Mouse (Mus musculus): Measurements from ENCODE around the gene Sdf2.
A peak's percentile ranks its signal among the peaks of the same experiment; 100 is the strongest.

Gene Sdf2

DNA sequence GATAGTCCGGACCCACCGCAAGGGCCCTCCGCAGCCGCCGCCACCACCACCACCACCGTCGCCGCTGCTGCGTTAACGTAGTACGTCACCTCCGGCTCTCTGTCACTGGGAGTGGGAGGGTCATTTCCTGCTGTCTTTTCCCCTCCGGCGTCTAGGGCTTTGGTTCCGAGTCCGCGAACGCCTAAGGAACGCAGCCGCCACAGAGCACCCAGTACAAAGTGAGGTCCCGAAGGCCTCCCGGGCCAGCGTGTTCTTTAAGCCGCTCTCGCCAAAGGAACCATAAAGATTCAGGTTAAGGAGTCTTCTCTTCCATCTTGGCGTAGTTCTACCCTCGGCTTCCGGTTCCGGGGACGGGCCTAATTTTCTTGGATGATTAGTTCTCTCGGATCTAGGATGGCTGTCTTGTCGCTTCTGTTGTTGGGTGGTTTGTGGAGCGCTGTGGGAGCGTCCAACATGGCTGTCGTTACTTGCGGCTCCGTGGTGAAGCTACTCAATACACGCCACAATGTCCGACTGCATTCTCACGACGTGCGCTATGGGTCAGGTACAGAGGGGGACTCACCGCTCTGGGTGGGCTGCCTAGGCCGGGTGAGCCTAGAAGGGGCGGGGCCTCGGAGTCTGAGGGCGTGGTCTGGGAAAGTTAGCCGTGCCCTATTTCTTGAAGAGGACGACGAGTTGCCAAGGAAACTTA lies at the start of gene Sdf2, which contains the start of gene Supt6:
Gene Sdf2 (plus strand): TSS at position 120 of the 691 bp plus-strand sequence.
Gene Supt6 (minus strand): TSS at position 361 of the 691 bp plus-strand sequence.
- DNase-seq (ENCODE audit: low read depth), result peak; percentile 95

DNA sequence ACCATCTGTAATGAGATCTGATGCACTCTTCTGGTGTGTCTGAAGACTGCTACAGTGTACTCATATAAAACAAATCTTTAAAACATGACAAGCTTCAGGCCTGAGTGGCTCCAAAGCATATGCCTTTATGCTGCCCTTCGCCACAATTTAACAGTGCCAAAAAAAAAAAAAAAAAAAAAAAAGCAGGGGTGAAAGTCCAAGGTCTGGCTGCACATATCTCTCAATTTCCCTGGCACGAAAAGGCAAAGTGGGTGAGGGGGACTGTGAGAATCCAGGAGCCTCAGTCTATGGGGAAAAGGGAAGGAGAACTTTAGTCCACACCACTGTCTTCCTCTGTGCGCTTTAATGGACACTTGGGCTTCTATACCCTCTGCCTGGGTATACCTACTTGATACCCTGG lies 43.2 kb upstream of the Sdf2 start:
- no peak for DNase-seq (ENCODE audit: low read depth)

DNA sequence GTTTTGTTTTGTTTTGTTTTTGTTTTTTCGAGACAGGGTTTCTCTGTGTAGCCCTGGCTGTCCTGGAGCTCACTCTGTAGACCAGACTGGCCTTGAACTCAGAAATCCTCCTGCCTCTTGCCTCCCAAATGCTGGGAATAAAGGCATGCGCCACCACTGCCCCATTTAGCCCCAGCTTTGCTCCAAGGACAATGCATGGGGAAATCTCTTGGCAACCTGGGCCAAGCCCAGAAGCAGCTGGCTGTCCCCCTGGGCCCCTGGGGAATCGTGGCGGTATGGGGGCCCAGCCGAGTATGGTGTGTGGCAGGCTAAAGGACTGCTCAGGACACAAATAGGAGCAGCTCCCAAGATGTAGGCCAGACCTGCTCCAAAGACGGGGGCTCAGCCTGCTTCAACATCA lies 41.3 kb upstream of the Sdf2 start:
- DNase-seq (ENCODE audit: low read depth), result no peak

DNA sequence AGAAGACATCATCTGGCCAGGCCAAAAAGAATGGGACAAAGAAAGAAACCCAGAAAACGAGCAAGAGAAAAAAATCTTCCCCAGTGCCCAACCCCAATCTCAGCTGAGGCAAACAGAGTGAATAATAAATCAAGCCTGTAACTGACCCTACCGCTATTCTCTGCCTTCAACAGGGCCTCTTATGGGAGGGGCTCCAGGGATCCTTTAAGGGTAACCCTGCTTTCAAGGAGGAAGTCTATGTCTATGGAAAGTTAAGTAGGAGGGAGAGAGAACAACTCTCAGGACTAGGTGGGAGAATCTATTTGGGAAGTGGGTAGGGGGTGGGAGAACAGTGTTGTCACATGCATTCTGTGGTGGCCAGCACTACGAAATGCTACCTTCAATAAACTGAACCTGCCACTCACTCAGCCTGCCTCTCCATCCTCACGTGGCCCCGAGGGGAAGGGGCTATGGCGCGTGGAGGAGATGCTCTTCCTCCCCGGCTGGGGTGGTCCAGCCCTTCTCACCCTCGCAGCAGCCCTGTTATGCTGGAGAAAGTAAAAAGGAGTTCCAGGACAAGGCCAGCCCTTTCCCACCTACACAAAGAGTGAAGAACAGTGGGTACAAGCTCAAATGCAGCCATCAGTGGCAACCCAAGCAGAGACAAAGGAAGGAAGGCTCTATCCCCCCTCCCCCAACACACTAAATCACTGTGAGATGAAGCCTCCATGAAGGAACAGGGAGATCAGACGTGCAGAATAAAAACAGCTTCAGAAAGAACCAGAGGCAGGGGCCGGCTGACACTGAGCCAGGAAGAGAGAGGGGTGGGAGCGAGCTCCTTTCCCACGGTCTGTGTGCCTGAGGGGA lies 40.0 kb upstream of the Sdf2 start:
- no peak for DNase-seq (ENCODE audit: low read depth)

DNA sequence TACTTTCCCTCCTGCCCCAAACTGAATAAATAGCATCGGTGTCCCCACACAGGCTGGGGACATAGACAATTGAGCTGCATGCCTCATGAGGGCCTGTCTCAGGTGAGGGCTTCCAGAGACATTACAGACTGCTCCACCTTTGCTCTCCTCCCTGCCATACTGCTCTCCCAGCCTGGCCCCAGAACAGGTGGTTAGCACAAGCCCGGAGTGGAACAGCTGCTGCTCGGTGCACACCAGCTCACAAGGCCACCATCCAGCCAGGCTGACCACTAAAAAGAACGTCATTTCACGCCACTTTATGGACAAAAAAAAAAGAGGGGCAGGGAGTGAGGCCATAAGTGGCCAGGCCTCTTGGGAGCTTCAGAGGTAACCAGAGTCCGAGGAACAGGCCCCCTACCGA lies 38.4 kb upstream of the Sdf2 start:
- DNase-seq (ENCODE audit: low read depth), result no peak

DNA sequence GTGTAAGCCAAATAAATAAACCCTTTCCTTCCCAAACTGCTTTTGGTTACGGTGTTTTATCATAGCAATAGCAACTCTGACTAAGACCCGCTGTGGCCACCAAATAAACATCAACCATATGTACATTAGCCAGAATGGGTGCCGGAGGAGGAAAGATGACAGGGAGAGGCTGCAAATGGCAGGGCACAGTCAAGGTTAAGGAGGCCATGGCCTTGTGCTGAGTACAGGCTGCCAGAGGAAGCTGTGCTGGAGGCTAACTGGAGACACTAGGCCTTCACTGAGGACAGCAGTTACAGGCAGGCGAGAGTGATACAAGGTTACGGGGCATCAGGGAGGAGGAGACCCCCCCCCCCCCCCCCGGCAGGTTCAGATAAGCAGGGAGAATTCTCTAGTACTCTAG lies 35.7 kb upstream of the Sdf2 start:
- DNase-seq (ENCODE audit: low read depth), result no peak

DNA sequence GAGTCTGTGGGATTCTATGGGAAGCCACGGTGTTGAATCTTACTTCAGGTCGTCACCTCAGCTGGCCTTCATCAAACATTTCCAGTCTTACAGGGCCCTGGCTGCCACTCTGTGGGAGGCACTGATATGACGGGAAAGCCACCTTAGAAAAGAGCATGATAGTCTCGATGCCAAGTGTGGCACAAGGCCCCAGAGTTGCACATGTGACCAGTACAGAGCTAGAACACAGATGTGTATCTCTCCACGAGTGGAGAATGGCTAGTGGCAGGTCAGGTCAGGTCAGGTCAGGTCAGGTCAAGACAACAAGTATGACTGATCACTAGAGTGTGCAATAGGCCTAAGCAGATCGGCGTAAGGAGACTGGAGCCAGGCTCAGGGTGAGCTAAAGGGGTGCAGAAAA lies 34.9 kb upstream of the Sdf2 start:
- no peak for DNase-seq (ENCODE audit: low read depth)

DNA sequence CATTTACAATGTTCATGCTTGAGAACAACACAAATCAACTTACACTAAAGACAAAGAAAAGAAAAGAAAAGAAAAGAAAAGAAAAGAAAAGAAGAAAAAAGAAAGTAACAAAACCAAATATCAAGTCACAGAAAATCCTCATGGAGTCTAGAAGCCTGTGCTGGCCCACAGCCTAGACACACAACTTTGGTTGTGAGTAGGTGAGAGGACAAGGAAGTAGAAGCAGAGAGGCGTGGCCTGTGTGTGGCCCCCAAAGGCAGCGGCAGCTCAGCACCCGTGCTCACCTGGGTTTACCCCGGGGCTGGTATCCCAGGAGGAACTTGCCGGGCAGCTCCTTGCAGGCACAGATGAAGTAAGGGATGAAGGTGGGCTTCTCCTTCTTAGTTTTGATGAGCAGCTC lies 34.0 kb upstream of the Sdf2 start:
- DNase-seq (ENCODE audit: low read depth), result no peak

DNA sequence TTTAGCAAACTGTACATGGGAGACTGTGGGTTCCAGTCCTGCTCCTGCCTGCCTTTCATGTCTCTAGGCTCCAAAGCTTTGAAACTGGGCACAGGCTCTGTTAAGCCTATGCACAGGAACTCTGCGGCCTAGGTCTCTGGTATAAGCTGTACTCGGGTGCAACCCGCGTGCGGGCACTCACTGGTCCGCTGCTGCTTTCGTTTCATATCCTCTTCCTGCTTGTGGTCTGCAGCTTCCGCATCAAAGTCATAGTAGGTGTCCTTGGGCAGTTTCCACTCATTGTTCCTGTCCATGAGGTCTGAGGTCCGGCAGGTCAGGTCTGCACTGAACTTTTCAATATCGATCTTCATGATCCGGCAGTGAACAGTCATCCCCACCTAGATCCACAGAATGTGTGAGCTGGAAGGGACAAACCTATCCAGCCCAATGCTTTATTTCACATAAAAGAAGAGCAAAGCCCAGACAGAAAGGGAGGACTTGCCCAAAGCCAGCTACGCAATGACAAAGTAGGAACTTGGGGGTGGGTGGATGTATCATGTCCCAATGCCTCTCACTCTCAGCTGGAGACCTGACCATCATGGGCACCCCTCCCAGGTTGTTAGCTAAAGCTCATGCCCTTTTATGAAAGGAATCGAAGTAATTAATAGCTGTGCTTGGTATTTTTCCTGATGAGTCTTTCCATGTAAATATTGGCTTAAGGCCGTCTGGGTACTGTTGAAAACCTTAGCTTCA lies 32.3 kb upstream of the Sdf2 start:
- DNase-seq (ENCODE audit: low read depth), result no peak

DNA sequence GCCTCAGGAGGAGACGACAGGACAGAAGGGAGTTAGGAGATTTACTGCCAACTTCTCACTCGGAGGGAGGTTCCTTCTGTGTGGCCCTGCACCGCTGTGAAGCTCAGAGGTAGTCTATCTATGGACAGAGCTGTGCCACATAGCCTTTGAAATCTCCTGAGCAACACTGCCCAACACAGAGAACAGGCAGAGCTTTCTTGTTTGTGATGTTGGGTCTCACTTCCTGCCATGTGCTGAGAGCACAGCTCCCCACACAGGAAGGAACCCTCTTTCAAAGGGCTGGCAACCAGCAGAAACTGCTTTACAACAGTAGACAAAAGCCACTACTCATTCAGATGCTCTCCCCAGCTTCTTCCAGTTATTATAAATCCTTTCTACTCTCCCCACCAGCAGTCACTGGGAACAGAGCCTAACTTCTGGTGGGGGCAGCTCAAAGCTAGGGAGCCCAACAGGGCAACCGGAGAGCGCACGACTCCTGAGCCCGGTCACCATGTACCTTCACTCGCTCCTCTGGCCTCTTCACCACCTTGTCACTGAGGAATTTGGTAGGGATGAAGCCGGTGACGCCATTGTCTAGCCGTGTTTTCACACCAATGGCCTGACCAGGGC lies 29.7 kb upstream of the Sdf2 start:
- no peak for DNase-seq (ENCODE audit: low read depth)

DNA sequence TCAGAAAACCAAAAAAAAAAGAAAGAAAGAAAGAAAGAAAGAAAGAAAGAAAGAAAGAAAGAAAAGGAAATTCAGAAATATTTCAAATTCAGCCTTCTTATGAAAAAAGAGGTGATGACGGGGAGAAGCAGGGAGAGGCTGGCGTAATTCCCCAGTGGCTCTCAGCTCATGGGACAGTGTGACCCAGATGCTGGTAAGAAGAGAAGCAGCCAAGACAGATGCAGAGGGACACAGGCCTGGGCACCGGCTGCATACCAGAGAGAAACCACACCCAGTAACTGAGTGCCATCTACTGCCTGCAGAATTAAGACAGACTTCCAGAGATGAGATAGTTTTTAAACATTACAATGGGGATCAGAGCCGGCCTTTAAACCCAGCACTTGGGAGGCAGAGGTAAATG lies 22.0 kb upstream of the Sdf2 start:
- no peak for DNase-seq (ENCODE audit: low read depth)

DNA sequence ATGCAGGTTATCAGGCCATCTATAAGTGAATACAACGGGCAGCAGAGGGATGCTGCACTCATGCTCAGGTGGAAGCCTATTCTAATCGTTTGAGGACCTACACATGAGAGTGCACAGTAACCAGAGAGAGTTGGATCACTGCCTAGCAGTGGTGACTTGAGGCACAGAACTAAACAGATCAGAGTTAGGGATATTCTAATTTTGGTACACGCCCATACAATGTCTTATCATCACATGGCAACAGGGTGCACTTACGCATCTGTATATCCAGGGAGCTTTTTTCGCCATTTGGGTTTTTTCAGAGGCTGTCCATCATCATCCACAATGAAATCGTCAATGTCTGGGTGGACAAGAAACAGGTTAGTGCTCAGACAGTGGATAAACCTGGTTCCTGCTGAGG lies 14.0 kb upstream of the Sdf2 start:
- no peak for DNase-seq (ENCODE audit: low read depth)

DNA sequence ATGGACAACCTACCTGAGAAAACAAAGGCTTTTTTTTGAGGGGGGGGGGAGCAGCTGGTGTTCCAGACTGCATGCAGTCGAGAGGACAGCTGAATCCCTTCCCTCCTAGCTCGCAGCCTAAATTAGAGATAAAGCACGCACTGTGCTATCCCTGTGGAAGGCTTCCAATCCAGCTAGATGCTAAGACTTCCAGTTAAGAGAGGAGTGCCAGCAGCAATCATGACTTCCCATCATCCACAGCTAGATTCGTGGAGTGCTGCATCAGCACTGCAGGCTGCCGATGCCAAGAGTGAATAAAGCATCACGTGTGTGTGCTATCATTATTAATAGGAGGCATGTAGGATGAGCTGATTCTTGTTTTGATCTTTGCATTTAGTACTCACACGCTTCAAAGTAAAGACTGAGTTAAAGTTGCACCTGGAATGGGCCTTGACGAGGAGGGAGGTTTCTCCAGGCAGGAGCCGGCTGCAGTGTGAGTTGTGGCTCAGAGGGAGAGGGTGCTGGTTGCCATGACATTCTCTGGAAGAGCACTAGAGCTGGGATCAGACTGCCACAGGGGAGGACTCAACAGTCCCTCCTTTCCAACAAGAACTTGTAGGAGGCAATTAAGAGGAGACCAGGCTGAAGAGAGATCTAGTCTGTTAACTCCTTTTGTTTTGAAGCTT lies 5.2 kb upstream of the Sdf2 start:
- no peak for DNase-seq (ENCODE audit: low read depth)

DNA sequence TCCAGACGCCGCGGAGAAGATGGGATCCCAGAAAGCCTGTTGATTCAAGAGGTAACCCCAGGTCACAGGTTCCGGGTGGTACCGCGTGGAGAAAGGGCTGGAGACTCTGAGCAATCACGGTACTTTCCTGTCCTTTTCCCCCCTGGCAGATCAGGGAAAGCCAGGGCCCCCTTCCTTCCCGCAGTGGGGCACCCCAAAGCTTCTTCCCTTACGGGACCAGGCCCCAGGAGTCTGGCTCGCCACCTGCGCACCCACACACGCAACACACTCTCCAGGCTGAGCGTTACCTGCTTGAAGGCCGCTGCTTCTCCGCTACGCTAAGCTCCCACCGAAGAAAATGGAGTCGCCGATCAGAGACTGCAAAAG lies 302 bp upstream of the Sdf2 start:
- no peak for DNase-seq (ENCODE audit: low read depth)

DNA sequence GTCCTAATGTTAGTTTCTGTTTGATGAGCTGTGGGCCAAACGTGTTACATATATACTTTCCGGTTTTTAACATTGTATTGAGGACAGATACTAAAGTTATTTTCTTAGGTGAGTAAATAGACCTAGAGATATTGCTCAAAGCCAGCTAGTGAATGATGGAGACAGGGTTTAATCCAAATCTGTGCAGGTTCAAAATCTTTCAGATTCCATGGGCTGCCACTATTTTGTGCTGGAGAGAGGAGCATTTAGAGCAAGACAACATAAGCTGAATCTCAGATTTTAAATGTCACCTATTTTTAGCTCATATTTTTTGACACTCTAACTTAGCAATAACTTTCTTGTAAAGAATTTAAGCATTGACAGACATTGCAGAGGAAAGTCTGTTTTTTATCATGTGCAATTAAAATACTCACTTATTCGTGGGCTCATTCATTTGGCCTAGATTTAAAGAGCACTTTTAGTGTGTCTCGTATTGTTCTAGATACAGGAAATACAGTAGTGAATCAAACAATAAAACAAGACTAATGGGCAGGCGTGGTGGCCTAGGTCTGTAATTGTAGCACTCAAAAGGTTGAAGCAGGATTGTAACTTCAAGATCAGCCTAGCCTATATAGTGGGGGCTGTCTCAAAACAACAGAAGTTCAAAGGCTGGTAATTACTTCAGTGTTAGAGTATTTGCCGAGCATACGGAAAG lies 919 bp downstream of the Sdf2 start:
- no peak for DNase-seq (ENCODE audit: low read depth)

DNA sequence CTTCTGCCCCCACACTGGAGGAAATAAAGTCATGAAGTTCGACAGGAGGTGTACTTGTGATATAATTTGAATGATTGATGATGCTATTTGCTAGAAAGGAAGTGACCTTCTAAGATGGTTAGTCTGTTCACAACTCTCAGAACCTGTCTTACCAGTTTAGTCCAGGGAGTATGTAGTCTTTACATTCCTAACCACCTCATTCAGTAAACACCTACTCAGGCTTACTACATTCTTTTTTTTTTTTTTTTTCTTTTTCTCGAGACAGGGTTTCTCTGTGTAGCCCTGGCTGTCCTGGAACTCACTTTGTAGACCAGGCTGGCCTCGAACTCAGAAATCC lies 1.4 kb downstream of the Sdf2 start:
- DNase-seq (ENCODE audit: low read depth), result no peak

DNA sequence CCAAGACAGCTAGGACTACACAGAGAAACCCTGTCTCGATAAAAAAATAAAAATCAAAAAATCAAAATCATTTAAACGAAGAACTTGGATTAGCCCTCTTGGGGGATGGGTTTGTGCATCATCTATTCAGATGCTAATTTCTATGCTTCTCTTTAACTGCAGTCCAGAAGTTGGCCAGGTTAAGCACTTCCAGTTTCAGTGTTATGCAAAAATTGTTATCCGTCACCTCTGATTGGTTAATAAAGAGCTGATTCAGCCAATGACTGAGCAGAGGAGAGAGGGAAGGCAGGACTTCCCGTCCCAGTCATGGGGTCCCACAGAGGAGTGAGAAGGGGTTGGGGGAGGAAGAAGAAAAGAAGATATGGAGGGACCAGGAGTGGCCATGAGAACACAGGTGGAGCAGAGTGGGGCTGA lies 2.2 kb downstream of the Sdf2 start:
- DNase-seq (ENCODE audit: low read depth), result peak; percentile 58

DNA sequence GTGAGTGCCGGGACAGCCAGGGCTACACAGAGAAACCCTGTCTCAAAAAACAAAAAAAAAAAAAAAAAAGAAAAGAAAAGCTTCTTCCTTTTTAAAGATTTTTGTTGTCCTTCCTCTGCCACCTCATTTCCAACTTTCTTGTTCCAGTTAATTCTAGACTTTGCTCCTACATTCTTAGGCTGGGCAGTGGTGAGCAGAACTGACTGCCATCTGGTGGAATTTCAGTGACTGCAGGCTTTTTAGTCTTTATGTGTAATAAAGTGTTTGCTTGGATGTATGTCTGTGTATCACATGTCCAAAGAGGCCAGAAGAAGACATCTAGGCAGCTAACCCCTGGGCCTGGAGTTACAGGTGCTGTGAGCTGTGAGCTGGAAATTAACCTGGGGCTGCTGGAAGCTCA lies 11.1 kb downstream of the Sdf2 start:
- DNase-seq (ENCODE audit: low read depth), result no peak

DNA sequence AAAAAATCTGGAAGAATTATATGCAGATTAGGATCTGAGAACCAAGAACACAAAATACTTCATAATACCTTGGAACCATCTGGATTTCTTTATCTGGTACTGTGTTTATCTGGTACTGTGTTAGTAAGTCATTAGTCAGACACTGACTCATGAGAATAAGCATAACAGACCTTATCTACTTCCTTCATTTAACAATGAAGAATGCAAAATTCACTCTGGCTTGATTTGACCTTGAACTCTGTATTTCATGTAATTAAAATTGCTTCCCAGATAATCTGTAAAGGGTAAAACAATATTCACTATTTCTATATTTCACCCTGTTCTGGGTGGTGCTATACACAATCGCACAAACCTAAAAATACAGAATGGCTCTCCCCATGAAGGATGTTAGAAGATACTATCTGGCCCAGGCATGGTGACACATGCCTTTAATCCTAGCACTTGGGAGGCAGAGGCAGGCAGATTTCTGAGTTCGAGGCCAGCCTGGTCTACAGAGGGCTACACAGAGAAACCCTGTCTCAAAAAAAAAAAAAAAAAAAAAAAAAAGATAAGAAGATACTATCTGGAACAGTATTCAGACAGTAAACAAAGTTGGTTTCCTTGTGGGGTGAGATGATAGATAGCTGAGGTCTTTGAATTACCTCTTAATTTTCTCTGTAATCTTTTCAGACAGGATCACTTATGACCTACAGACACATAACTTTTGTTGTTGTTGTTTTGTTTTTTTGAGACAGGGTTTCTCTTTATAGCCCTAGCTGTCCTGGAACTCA lies 15.1 kb downstream of the Sdf2 start:
- DNase-seq (ENCODE audit: low read depth), result no peak
